Mouse (Mus musculus): Measurements from ENCODE around the gene Rab19. TPM values are rescaled to one million over a fixed set of nuclear protein-coding genes. Genes with fewer than 3 reads are reported as not detected.
"Not testable (repeated sequence)": the region's sequence is repeated elsewhere in the genome, so short reads cannot be mapped to it uniquely, and the experiment has no call there.

The Rab19 gene
- total RNA-seq, 2 experiments from 2014 or later: not detected

DNA sequence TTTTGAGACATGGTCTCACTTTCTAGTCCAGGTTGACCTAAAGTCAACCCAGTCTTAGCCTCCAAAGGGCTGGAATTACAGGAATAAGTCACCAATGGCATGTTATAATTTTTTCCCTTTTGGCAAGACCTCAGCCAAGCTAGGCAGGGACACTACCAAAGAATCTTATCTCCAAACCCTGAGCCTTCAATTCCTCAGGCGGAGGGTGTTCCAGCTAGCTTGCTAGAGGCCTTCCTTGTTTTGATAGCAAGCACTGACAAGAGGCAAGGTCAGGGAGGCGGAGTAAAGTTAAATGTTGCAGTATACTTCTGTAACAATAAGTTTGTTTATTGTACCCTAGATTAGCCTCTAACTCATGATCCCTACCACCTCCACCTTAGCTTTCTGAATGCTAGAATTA, 44.2 kb downstream of the Rab19 start:
- DNase-seq (ENCODE audit: low spot score in 2 of 2): no peak
- intact Hi-C loops (cut with DNase I): no loop called here

DNA sequence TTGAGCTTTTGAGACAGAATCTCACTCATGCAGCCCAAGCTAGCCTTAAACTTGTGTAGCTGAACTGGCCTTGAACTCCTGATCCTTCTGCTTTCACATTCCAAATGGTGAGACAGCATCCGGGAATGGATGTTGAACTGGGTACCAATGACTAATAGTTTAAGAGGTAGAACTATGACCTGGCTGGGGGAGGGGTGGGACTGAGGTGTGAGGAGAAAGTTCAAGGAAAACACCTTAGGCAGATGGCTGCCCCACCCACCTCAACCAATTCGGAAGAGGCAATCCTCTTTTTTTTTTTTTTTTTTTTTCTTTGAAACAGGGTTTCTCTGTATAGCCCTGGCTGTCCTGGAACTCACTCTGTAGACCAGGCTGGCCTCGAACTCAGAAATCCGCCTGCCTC, 45.8 kb downstream of the Rab19 start:
- DNase-seq (ENCODE audit: low spot score in 2 of 2): no peak
- intact Hi-C loops (cut with DNase I): no loop called here

DNA sequence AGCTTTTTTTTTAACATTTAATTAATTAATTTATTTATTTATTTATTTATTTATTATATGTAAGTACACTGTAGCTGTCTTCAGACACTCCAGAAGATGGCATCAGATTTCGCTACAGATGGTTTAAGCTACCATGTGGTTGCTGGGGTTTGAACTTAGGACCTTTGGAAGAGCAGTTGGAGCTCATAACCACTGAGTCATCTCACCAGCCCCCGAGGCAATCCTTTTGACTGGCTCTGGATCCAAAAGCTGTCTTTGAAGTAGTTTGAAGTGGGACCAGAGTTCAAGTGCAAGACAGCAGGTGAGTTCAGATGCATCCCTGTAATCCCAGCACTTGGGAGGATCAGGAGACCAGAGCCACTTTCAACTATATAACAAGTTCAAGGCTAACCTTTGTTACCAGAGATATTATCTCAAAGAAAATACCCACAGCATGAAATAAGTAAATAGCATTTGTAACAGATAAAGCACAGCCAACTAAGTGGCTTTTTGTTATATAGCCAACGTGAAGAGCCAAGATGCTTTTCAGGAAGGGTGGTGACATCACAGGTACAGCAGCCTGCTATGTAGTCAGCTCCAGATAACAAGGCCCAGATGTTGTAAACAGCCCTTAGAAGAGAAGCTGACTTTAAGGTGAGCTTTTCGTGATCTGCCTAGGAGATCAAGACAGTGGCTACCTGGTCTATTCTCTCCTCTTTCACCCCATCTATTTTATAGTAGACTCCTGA, 46.5 kb downstream of the Rab19 start:
- DNase-seq (ENCODE audit: low spot score in 2 of 2): no peak
- intact Hi-C loops (cut with DNase I): no loop called here

DNA sequence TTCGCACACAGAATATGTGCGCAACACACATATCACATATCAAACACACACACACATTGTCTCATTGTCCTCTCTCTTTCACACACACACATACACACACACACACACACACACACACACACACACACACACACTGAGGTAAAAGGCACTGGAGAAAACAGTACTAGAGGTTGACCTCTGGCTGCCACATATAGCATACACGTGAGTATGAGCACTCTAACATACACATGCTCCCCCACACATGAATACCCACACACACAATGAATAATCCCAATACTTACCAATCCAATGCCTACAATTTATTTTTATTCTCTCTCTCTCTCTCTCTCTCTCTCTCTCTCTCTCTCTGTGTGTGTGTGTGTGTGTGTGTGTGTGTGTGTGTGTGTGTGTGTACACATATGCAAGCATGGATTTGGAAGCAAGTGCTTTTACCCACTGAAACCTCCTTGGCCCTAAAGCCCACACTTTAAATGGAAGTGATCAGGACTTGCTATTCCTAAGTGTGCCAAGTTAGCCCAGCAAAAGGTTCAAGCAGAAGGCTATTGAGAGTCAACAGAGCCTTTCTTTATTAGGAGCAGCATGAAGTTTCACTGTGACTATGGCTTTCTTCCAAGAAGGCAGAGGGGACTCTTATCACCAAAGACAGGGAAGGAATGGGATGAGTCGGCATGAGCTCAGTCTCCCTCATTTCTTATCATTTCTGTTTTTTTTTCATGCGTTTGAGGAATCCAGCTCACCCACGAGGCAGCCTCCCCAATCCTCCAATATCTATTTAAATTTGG, 48.2 kb downstream of the Rab19 start:
- DNase-seq (ENCODE audit: low spot score in 2 of 2): no peak
- intact Hi-C loops (cut with DNase I): no loop called here

DNA sequence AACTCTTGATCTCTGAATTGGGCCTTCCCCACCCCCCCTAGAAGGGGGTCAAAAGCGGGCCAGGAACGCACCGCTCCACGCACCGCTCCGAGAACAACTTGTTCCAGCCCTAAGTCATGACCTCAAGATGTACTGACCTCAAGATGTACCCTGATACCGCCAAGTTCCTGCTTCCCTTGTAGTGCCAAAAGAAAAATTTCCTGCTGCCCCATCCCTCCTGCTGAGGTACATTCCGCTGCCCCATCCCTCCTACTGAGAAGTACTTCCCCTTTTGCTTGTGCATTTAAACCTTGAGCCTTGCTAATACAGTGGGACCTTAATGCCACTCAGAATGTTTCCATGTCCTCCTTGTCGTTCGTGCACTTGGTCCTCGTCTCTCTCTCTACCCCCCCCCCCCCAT, 49.7 kb downstream of the Rab19 start:
- no peak for DNase-seq (ENCODE audit: low spot score in 2 of 2)
- intact Hi-C loops (cut with DNase I): no loop called here

DNA sequence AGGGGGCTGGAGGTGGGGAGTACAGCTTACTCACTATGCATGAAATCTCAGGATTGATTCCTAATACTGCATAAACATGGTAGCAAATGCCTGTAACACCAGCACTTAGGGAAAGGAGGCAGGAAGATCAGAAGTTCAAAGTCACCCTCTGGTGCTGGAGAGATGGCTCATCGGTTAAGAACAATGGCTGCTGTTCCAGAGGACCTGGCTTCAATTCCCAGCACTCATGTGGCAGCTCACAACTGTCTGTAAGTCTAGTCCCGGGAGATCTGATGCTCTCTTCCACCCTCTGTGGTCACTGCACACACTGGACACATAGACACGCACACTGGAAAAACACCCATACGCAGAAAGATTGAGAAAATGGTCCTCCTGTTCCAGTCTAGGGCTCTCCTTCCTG, 52.2 kb downstream of the Rab19 start:
- DNase-seq (ENCODE audit: low spot score in 2 of 2): no peak
- intact Hi-C loops (cut with DNase I): no loop called here

DNA sequence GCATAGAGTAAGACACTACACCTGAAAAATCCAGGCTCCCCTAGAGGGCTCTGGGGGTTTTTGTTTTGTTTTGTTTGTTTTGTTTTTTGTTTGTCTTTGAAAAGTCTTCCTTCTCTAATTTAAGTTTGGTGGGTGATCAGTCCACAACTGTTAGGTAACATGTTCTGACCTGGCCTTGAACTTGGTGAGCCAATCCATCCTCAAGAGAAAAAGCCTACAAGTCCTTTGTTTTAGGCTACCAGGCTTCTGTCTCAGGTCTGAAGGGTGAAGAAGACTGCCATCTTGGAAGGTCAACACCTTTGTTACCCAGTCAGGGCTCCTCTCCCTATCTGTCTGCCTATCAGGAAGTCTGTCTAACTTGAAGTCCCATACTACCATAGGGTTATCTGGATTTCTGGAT, 52.7 kb downstream of the Rab19 start:
- DNase-seq (ENCODE audit: low spot score in 2 of 2): no peak
- intact Hi-C loops (cut with DNase I): no loop called here

DNA sequence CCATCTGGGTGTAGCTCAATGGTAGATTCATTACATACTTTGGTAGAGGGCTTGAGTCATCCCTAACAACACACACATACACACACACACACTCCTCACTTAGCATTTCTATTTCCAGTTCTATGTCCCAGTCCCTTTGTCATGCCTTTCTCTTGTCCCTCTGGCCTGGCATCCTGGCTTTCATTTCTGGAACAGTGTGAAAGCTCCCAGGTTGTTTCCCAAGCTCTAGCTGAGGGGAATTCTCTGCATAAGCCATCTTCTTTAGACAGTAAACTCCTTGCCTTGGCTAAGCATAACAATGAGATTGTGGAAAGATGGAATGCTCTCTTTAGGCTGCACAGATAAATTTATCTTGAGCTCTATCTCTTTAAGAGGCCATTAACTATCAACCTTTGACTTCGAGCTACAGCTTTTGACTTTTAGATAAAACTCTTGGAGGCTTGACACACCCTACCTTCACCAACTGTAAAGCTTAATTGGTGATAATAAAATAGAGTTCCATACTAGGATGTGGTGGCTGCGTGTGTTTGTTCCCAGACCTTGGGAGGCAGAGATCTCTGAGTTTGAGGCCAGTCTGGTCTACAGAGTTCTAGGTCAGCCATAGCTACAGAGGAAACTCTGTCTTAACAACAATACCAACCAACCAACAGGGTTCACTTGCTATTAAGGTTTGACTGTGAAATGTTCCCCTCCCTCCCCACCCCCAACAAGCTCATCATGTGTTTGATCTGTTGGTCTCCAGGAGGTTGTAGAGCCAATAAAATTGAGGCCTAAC, 53.3 kb downstream of the Rab19 start:
- intact Hi-C loops (cut with DNase I): no loop called here
- DNase-seq (ENCODE audit: low spot score in 2 of 2): no peak

DNA sequence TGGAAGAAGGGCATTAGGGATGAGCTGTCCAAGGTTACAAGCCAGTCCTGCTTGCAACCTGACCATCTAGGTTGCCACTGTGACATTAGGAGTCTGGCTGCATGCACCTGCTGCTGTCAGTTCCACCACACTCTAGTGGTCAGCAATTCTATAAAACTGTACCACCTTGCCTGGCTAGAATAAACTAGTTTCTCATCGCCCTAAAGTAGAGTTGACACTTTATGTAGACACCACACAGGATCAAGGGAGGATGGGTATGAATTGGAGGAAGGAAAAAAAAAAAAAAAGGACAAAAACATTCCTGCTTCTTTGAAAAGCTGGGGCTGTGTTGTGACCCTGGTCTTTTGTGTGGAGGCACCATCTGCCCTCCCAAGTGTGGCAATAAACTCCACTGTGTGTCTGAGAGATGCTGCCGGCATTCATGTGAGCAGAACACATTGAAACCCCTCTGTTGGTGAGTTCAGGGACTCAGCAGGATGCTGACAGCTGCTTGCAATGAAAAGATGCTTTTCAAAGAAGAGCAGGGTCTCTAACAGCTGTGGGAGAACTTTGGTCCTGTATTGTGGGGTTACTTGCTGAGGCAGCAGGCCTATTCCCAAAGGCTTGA, 54.0 kb downstream of the Rab19 start:
- intact Hi-C loops (cut with DNase I): no loop called here
- no peak for DNase-seq (ENCODE audit: low spot score in 2 of 2)

DNA sequence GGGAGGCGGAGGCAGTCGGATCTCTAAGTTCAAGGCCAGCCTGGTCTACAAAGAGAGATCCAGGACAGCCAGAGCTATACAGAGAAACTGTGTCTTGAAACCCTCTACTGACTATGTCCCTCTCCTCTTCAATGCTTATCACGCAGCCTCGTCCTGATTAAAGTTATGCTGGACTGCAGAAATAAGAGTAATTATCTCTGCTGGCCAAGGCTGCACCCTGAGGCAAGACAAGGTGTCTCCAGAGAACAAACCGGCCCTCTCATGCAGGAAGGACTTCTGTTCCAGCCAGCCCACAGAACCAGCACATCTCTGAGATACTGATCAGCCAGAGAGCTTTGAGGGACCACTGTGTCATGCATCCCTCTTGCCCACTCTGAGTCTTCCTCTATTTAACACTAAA, 54.9 kb downstream of the Rab19 start:
- intact Hi-C loops (cut with DNase I): no loop called here
- DNase-seq (ENCODE audit: low spot score in 2 of 2): no peak

DNA sequence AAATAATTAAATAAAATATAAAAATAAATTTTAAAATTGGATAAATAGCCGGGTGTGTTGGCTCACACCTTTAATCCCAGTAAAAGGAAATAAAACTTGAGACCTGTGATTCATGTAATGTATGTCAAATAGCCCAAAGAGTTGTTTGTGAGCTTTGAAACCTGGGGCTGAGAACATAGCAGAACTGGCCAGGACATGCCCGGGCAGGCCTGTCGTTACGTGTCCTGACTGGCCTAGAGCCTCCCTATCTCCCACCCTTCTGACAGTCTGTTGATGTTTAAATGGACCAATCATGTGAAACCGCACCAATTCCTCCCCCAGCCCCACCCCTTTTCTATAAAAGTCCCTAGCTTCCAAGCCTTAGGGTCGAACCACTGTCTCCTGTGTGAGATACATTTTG, 56.5 kb downstream of the Rab19 start:
- intact Hi-C loops (cut with DNase I); DNase-seq (ENCODE audit: low spot score in 2 of 2): not testable (repeated sequence)

Other genes starting within 250 kb of the Rab19 start
- 10 to 100 TPM; 38.7 to 39.9 TPM for gene Kdm7a, start 174.4 kb upstream of the Rab19 start, total RNA-seq (2021)
- gene Slc37a3, start 3.5 kb upstream of the Rab19 start, total RNA-seq (2021): 10 to 100 TPM; 72.2 to 75.5 TPM
- 100 to 1,000 TPM; 152 to 154 TPM for gene Mkrn1, start 39.3 kb downstream of the Rab19 start, total RNA-seq (2021)
- 10 to 100 TPM; 20.2 to 22.0 TPM for gene Dennd2a, start 176.7 kb downstream of the Rab19 start, total RNA-seq (2021)
- 10 to 100 TPM; 28.1 to 31.0 TPM for gene Adck2, start 192.7 kb downstream of the Rab19 start, total RNA-seq (2021)
- gene Gm42420, start 204.6 kb downstream of the Rab19 start, total RNA-seq (2021): under 1 TPM in 1 of 2 experiments, not detected in 1; 0.80 TPM
- 100 to 1,000 TPM; 175 to 187 TPM for gene Ndufb2, start 211.4 kb downstream of the Rab19 start, total RNA-seq (2021)